Mouse (Mus musculus): ENCODE data around the gene Slc6a14. TPM values are rescaled to one million over a fixed set of nuclear protein-coding genes. Genes with fewer than 3 reads are reported as not detected.

The Slc6a14 gene
- 0.30 and 0.34 TPM in 2 replicates for total RNA-seq (2021)
- long read RNA-seq, experiment 1: 0 reads
- long read RNA-seq, experiment 2: 0 reads

DNA sequence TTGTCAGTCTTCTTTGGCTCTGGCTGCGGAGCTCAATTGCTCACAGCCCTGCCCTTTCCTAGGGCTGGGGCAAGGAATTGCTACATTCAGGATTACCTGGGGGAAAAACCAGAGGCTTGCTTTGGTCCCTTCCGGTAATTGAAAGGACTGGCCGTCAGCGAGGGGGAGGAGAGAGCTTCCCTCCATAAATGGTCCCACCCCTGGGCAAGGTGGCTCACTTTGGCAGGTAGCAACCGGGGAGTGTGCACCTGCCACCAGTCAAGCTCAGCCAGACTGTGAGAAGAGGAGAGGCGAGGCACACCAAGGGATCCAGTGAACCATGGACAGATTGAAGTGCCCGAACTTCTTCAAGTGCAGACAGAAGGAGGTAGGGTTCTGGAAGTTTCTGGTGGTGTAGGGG lies at the start of gene Slc6a14:
Gene Slc6a14 (plus strand): TSS at position 68 of the 400 bp plus-strand sequence.
- DNase-seq: no peak

DNA sequence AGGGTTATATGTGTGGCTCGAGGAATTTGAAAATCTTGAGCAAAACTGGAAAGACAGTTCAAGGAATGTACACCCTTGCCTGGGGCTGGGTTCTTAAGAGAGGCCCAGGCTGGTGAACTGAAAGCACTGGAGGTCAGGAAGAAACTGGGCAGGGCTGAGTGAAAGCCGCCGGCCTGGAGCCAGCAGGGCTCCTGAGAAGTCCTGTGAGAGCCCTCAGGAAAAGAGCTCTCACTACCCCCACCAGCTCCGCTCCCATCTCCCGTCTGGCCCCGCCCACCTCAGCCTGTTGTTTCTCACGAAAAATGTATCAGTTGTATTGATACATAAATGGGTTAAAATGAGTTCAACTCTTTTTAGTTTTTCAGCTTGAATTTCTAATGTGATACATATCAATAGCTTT lies 43.8 kb upstream of the Slc6a14 start:
- DNase-seq: no peak

DNA sequence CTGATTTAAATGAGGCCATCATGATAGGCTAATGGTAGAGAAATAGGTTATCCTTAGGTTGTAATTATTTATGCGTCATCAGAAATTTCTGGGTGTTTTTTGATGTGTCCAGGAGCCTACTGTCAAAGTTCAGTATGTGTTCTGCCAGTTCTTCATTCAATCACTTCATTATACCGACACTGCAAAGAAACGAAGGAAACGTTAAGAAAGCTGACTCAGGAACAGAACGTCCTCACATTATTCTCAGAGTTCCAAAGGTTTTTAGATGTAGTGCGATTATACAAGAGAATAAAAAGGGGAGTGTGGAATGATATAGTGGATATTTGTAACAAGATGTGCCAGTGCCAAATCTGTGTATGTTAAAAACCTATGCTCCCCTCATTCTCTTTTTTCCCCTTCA lies 19.5 kb upstream of the Slc6a14 start:
- no peak for DNase-seq

DNA sequence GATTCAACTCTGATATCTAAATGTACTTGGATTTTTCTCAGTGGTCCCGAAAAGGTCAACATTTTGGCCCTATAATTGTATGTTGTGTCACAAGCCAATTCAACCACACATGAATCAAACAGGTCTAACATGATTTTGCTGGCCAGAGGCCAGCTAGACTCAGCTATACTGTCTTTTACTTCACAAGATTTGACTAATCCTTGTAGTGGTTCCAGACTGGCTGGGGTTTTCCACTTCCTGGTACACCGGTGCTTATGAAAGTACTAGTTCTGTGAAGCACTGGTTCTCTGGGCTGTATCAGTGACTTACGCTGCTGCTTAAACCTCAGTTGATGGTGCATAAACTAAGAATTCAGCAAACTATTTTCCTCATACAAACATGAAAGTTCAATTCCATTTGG lies 19.0 kb upstream of the Slc6a14 start:
- DNase-seq: no peak

DNA sequence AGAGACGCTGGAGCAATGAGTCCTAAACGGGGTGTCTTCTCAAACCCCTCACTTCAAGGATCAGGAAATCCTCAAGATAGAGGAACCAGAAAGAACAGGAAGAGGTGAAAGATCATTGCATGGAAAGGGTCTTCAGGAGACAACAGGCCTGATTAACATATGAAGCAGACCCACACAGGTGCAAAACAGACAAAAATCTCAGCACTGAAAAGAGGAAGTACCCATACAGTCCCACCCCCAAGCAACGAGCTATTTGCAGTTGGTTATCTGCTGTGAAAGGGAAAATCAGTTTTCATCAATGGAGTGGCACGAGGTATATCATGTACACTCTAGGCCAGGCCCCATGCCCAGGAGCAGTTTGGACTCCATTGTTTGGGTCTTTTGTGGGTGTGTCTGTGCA lies 13.1 kb upstream of the Slc6a14 start:
- no peak for DNase-seq

DNA sequence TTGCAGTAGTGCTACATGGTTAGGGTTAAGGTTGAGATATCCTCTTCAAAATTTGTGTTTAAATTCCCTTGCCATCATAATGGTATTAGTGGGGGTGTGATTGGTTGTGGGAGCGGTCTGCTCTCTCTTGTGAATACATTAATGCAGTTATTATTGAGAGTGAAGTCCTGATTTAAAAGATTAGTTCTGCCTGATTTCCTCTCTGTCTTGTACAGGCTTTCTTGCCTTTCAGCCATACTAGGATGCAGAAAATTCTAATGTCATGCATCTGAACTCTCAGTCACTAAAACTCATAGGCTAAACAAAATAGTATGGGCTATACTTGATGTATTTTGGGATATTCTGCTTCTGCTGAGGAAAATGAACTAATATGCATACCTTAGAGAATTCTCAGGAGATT lies 10.2 kb upstream of the Slc6a14 start:
- no peak for DNase-seq

DNA sequence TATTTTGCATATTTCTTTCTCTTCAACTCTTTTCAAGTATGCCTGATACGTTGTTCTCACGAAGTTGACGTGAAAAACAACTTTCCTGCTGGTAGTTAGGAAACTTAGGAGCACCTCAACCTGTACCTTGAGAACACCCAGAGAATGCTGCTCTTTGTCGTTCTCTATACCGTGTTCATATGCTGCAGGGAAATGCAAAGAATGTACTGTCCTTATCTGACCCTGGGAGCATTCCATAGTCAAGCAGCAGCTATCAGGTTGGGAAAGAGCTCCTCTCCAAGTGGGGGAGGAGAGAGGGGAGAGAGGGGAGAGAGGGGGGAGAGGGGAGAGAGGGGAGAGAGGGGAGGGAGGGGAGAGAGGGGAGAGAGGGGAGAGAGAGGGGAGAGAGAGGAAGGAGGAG lies 597 bp downstream of the Slc6a14 start:
- no peak for DNase-seq

DNA sequence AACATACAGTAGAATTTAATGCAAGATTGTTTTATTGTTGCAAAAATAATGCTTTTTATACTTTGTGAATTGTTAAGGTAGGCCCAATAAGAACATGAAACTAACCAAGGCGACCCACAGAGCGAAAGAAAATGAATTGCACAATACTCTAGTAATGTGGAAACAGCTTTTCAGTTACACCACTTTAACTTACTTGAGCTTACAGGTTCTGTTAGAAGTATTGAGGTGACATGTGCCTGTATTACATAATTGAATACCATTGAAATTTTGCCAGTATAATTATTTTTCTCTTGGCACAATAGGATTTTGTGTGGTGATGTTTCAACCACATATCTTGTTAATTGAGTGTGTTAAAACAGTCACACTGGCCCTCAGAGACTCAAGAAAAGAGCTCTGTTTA lies 2.2 kb downstream of the Slc6a14 start:
- DNase-seq: no peak

DNA sequence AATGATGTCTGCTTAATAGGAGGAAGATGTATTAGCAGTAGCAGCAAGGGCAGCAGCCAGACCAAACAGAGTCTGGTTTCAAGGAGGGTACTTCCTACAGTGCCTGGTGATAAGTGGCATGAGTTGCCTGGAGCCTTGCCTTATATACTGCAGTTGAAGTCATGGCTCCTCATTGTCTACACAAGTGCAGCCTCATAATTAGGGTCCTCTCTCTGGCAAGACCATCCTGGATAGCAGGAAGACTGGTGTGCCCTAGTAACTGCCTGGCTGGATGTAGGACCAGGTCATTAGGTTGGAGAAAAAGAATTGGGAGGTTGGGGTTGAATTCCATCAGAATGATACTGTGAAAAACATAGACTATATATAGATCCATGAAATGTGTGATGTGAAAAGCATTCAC lies 30.3 kb downstream of the Slc6a14 start, which contains the start of gene Gm28269:
Gene Gm28269 (minus strand): TSS at position 101 of the 400 bp plus-strand sequence.
- DNase-seq: no peak

Other genes with a start within 250 kb of the Slc6a14 start
- gene Agtr2, start 230.4 kb upstream of the Slc6a14 start, total RNA-seq (2021): 56.0 and 57.9 TPM in 2 replicates
- gene Gm28269, start 30.2 kb downstream of the Slc6a14 start, total RNA-seq (2021): not detected in 2 replicates

Data from adrenal gland, postnatal 14 days (tissue).